Mouse (Mus musculus) gastrocnemius, adult 8-10 months (tissue): ENCODE data around the gene Cmtr1. TPM values are rescaled to one million over a fixed set of nuclear protein-coding genes. Genes with fewer than 3 reads are reported as not detected.
"Not testable (repeated sequence)": the region's sequence is repeated elsewhere in the genome, so short reads cannot be mapped to it uniquely, and the experiment has no call there.

ENCODE experiments used
- DNase-seq, 2 experiments: peaks; one replicate each; pipeline ENCODE4 v3.0.0; 2022; ENCODE audit warnings: low spot score in 2 of 2
- total RNA-seq, 4 experiments: library from RNA; stranded (reverse); gene quantifications; 2 replicates each; pipeline ENCODE4 v1.2.4; 2022

The Cmtr1 gene
- 10 to 100 TPM; 41.0 to 61.0 (median 54.3) TPM for total RNA-seq

GRCm38 (mm10) chr17:29660076-29660761 lies at the start of gene Cmtr1:
Gene Cmtr1, plus strand, starts transcription at chr17:29660595.
- peak; percentile 94 to 95 for DNase-seq

DNA sequence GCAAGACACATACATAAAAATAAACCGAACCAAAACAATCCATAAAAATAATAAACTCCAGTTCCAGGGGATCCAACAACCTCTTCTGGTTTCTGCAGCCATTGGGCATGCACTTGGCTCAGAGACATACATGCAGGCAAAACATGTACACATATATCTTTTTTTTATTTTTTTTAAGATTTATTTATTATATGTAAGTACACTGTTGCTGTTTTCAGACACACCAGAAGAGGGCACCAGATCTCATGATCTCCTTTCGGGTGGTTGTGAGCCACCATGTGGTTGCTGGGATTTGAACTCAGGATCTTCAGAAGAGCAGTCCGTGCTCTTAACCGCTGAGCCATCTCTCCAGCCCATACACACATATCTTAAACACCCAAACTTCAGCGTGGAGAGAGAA lies 46.9 kb upstream of the Cmtr1 start:
- not testable (repeated sequence) for DNase-seq

DNA sequence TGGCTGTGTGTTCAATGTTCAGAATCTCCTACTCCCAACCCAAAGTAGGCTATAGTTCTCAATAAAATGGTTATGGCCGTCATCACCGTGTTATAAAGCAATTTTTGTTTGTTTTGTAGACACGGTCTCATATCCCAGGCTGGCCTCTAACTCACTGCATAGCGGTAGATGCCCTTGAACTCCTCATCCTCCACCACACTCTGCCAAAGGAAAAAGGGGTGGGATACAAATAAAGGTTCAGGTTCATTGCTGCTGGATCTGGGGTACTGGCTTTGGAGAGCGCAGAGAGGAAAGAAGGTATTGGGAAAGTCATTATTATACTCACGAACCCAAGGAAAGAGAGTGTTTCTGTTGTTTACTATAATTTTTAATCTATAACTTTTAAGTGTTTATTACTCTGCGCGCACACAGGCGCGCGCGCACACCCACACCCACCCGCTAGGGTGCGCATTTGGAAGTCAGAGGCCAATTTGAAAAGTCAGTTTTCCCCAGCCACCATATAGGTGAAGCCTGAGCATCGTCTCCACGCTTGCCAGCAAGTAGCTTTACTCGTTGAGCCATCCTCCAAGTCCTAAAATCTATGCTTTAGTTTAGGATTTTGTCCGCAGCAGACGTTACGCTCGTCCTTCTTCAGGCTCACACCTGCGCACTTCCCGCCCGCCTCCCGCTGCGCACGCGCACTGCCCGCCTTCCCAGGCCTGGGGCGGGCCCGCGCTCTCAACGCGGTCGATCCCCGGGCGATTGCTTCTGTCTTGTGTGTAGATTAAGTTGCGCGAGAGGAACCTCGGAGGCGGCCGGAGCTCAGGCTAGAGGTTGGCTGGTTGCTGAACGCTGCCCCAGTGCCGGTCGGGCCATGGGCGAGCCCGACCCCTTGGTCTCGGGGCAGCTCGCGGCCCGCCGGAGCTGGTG lies 46.0 kb upstream of the Cmtr1 start, which contains the start of the genes Rnf8 and Gm28043:
Gene Rnf8, plus strand, starts transcription at position 676 of the 909 bp plus-strand sequence.
Gene Gm28043, plus strand, starts transcription at position 762 of the 909 bp plus-strand sequence.
- DNase-seq, result peak; percentile 88 to 89

GRCm38 (mm10) chr17:29615024-29615551 lies 45.3 kb upstream of the Cmtr1 start:
- no peak for DNase-seq

- no peak for DNase-seq
Observed at GRCm38 (mm10) chr17:29615616-29616015, 44.8 kb upstream of the Cmtr1 start.

DNA sequence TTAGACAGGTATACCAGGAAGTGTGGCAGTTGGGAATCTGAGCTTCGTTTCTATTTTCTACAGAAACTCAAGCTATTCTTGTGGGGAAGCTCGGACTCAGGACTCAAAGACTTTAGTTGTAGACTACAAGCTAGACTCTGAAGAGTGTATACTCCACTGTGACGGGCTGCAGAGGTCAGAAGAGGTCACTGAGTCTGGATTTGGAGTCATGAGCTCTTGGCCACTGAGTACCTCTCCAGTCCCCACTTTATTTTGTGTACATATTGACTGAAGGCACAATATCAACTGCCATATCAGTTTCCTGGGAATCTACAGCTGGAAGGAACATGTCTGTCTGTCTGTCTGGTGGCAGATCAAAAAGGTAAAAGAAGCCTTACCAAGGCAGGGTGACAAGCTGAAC lies 41.2 kb upstream of the Cmtr1 start:
- DNase-seq, result no peak

- DNase-seq, result no peak
Observed at GRCm38 (mm10) chr17:29623488-29623887, 36.9 kb upstream of the Cmtr1 start.

GRCm38 (mm10) chr17:29627285-29627684 lies 33.1 kb upstream of the Cmtr1 start:
- DNase-seq, result peak; percentile 43 to 73

GRCm38 (mm10) chr17:29628946-29629345 lies 31.4 kb upstream of the Cmtr1 start:
- DNase-seq, result peak in 1 of 2 experiments; percentile 17

GRCm38 (mm10) chr17:29629620-29630019 lies 30.8 kb upstream of the Cmtr1 start:
- no peak for DNase-seq

DNA sequence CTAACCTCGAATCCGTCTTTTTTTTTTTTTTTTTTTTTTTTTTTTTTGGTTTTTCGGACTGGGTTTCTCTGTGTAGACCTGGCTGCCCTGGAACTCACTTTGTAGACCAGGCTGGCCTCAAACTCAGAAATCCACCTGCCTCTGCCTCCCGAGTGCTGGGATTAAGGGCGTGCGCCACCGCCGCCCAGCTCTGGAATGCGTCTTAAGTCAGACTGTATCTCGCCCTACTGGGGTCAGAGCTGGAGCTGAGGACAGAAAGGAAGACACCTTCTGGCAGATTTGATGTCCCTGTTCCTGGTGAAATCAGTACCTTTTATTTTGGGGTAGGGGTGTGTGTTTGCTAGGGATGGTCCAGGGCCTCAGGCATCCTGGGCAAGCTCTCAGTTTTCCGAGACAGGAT lies 28.1 kb upstream of the Cmtr1 start:
- no peak for DNase-seq

GRCm38 (mm10) chr17:29635492-29635891 lies 24.9 kb upstream of the Cmtr1 start:
- DNase-seq, result no peak

GRCm38 (mm10) chr17:29636118-29636517 lies 24.3 kb upstream of the Cmtr1 start:
- no peak for DNase-seq

DNA sequence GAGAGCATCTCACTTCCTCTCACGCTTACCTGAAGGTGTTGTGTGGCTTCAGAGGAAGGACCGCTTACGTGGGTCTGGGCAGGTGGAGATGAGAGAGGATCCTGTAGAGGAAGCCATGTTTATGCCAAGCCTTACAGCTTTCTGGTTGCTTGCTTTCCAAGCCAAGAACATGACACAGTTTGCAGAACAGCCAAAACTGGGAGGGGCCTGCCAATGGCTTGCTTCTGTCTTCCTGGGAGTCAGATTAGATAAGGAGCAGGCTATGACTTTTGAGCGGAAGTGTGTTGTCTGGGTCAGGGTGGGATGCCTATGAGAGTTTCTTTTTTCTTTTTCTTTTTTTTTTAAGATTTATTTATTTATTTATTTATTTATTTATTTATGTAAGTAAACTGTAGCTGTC lies 23.0 kb upstream of the Cmtr1 start:
- no peak for DNase-seq

DNA sequence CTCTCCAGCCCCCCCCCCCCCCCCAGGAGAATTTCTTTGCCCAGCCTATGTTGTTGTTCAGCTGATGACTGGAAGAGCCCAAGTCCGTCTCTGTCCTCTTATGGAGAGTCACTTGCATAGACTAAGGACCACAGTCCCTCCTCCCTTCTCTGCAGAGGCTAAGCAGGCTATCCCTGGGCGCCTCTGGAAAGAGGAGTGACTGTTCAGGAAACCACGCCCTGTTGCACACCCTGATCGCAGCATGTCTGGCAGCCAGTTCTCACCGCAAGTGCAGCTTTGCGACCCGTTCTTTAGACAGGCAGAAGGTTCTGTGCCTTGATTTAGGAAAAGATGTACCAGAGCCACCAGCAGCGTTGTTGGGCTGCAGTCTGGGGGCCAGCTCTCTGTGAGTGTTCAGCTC lies 22.5 kb upstream of the Cmtr1 start:
- no peak for DNase-seq

GRCm38 (mm10) chr17:29640971-29641370 lies 19.4 kb upstream of the Cmtr1 start:
- DNase-seq, result no peak

- DNase-seq, result no peak
Observed at GRCm38 (mm10) chr17:29642219-29642618, 18.2 kb upstream of the Cmtr1 start.

DNA sequence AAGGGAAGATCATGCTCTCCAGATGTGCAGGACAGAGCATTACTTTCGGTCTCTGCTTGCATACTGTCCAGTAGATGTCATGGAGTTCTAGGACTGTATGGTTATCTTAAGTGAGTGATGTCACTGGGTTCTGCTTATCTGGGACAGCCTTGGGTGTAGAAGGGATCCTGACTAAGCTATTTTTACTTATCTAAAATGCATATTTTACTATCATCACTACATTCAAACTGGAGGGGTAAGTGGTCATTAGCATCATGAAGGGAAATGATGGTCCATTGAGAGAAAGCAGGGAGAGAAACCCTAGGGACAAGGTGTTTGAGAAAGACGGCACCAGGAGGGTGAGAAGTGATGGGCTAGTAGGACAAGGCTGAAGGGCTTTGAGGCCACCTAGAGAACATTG lies 2.1 kb upstream of the Cmtr1 start:
- no peak for DNase-seq

GRCm38 (mm10) chr17:29660762-29661391 lies 482 bp downstream of the Cmtr1 start:
- no peak for DNase-seq

- DNase-seq, result no peak
Observed at GRCm38 (mm10) chr17:29662145-29662544, 1.8 kb downstream of the Cmtr1 start.
